Mouse (Mus musculus): ENCODE data around the gene Trim32. TPM values are rescaled to one million over a fixed set of nuclear protein-coding genes. Genes with fewer than 3 reads are reported as not detected.
A peak's percentile ranks its signal among the peaks of the same experiment; 100 is the strongest.

Gene Trim32
- polyA plus RNA-seq, 1 experiment from 2014 or later = 67.5 TPM

DNA sequence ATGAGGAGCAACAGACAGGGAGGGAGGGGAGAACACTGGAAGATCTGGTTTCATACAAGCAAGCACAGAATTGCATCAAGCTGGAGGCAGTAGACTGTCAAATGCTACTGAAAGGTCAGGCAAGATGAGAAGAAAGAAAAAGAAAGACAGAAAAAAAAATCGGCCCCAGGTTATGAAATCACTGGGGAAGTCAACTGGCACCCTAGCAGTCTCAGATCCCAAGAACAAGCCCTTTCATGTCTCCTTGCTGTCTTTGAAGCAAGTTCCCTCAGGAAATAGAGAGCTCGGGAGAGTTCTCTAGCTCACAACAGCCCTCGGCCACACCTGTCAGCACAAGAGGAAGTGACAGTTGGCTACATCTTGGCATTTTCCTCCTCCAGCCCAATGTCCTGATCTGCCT lies 33.4 kb downstream of the Trim32 start:
- DNase-seq (ENCODE audit: low spot score) = no peak
- Histone ChIP-seq H3K36me3 (no peaks in the 10 kb centered on the region), H3K27ac (no peak overlapping the region), H3K9me3 (no peaks in the 10 kb centered on the region), H3K4me1 (replicated peaks) (no peaks in the 10 kb centered on the region), H3K27me3 (ENCODE audit: insufficient read depth, poor library complexity, severe bottlenecking) (no peaks in the 10 kb centered on the region), H3K4me3 (no peak overlapping the region)
- WGBS = 69% methylated on average over 3 of the region's 3 CpGs

DNA sequence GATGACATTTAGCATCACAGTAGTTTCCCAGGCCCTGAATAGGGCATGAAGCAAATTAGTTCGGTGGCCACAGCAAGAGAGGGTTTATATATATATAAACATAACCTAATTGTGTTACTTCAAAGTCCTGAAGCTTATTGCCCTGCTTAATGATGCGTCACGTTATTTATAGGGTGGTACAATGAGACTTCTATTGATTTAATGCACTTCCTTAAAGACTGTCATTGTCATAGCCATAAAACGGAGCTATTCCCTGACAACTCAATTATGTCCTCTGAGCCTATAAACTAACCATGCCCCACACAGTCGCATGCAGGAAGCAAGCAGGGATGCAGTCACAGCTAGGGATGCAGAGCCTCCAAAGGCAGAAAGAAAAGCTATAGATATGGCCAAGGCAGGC lies 37.8 kb downstream of the Trim32 start:
- DNase-seq (ENCODE audit: low spot score) = no peak
- WGBS = 77% methylated on average over 5 of the region's 5 CpGs
- no peak overlapping the region for H3K27ac ChIP-seq
- no peaks in the 10 kb centered on the region for H3K27me3 ChIP-seq (ENCODE audit: insufficient read depth, poor library complexity, severe bottlenecking)
- H3K9me3 ChIP-seq = no peaks in the 10 kb centered on the region
- no peaks in the 10 kb centered on the region for H3K36me3 ChIP-seq
- H3K4me3 ChIP-seq = no peak overlapping the region
- no peaks in the 10 kb centered on the region for H3K4me1 ChIP-seq (replicated peaks)

DNA sequence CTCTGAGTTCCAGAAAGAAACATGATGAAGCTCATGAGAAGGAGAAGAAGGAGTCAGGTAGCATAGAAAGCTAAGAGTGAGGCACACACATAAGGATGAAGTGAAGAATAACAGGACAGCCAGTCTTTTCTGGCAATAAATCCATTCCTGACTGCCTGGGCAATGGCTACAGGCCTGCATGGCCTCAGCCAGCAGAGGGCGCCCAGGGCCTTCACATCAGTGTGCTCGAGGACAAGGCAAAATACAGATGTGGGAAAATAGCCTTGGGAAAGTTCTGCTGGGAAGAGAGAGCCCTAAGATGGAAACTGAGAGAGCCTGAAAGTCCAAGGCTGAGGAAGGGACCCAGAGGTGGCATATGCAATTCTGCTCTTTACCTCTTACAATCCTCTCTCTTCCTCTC lies 49.9 kb downstream of the Trim32 start:
- DNase-seq (ENCODE audit: low spot score) = peak; percentile 78
- Histone ChIP-seq H3K4me1 (replicated peaks) (peaks cover 3% of the 10 kb centered on the region), H3K4me3 (no peak overlapping the region), H3K27me3 (ENCODE audit: insufficient read depth, poor library complexity, severe bottlenecking) (no peaks in the 10 kb centered on the region), H3K27ac (no peak overlapping the region), H3K9me3 (no peaks in the 10 kb centered on the region), H3K36me3 (no peaks in the 10 kb centered on the region)
- 0% methylated on average over 2 of the region's 2 CpGs for WGBS

DNA sequence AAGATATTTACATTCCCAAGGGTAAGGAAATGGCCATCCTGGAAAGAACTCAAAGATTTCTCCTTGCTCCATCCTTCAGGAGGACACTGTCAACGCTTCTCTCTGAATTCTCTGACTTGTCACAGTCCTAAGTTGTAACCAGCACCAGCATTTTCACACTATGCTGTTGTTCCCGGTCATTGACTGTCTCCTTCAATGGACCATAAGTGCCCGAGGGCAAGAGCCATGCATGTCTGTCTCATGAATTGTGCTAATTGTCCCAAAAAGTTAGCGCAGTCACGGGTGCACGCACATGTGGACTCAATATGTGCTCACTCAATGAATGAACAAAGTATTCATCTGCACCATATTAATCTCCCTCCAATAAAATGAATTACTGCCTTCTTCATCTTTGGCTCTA lies 58.4 kb downstream of the Trim32 start:
- Histone ChIP-seq H3K4me1 (replicated peaks) (no peaks in the 10 kb centered on the region), H3K27ac (no peak overlapping the region), H3K9me3 (no peaks in the 10 kb centered on the region), H3K36me3 (no peaks in the 10 kb centered on the region), H3K4me3 (no peak overlapping the region), H3K27me3 (ENCODE audit: insufficient read depth, poor library complexity, severe bottlenecking) (no peaks in the 10 kb centered on the region)
- WGBS = 83% methylated on average over 6 of the region's 6 CpGs
- DNase-seq (ENCODE audit: low spot score) = no peak
